Mouse (Mus musculus): ENCODE results near the gene Prkci.

Prkci gene

GRCm38 (mm10) chr3:31085000-31085399 is 89.5 kb downstream of the Prkci start:
- DNase-seq (ENCODE audit: low spot score) = no peak

- DNase-seq (ENCODE audit: low spot score) = no peak
These were observed 93.5 kb downstream of the Prkci start for GRCm38 (mm10) chr3:31088789-31089775.

GRCm38 (mm10) chr3:31089956-31090355 is 94.4 kb downstream of the Prkci start:
- no peak for DNase-seq (ENCODE audit: low spot score)

GRCm38 (mm10) chr3:31093196-31093595 is 97.6 kb downstream of the Prkci start:
- DNase-seq (ENCODE audit: low spot score) = no peak

GRCm38 (mm10) chr3:31093627-31094351 is 98.2 kb downstream of the Prkci start:
- peak; percentile 57 for DNase-seq (ENCODE audit: low spot score)

- peak; percentile 87 for DNase-seq (ENCODE audit: low spot score)
These were observed 99.1 kb downstream of the Prkci start, which contains the start of gene Skil for GRCm38 (mm10) chr3:31094531-31095178. Skil (plus strand) TSS chr3:31095058.

GRCm38 (mm10) chr3:31095179-31095490 is 99.6 kb downstream of the Prkci start:
- DNase-seq (ENCODE audit: low spot score) = no peak

GRCm38 (mm10) chr3:31095491-31096154 is 100.1 kb downstream of the Prkci start:
- DNase-seq (ENCODE audit: low spot score) = peak; percentile 35

GRCm38 (mm10) chr3:31096155-31097101 is 100.9 kb downstream of the Prkci start:
- no peak for DNase-seq (ENCODE audit: low spot score)

- DNase-seq (ENCODE audit: low spot score) = no peak
These were observed 101.7 kb downstream of the Prkci start for GRCm38 (mm10) chr3:31097102-31097720.

- DNase-seq (ENCODE audit: low spot score) = no peak
These were observed 102.4 kb downstream of the Prkci start for GRCm38 (mm10) chr3:31097976-31098375.

- DNase-seq (ENCODE audit: low spot score) = no peak
These were observed 103.0 kb downstream of the Prkci start for GRCm38 (mm10) chr3:31098556-31098955.

- DNase-seq (ENCODE audit: low spot score) = no peak
These were observed 104.5 kb downstream of the Prkci start for GRCm38 (mm10) chr3:31100026-31100425.

- DNase-seq (ENCODE audit: low spot score) = no peak
These were observed 105.3 kb downstream of the Prkci start for GRCm38 (mm10) chr3:31100802-31101201.

Data from urinary bladder, postnatal 25 days (tissue).